Mouse (Mus musculus) lung, adult 2 months (tissue): ENCODE results near the gene Garnl3.

ENCODE experiments used
- CTCF ChIP-seq: fragments of 200-500 bp; IDR thresholded peaks from 2 replicates; pipeline ENCODE4 v1.5.1; 2011; ENCODE audit warnings: mild to moderate bottlenecking, low read length, control low read depth; ENCODE audit not compliant: insufficient read depth
- POLR2A ChIP-seq: fragments of 200-500 bp; IDR thresholded peaks from 2 replicates; pipeline ENCODE4 v1.6.1; 2011; ENCODE audit warnings: low read depth, mild to moderate bottlenecking, control low read depth, low read length, borderline replicate concordance; ENCODE audit errors: extremely low read depth

- TF ChIP-seq CTCF: no peak
- no peak for TF ChIP-seq POLR2A
These were observed 141.2 kb downstream of the Garnl3 start for GRCm38 (mm10) chr2:32990167-32990832.
